Mouse (Mus musculus) embryonic facial prominence, embryonic 12.5 days (tissue): ENCODE results near the gene C87977. TPM values are rescaled to one million over a fixed set of nuclear protein-coding genes. Genes with fewer than 3 reads are reported as not detected.
"Not testable (repeated sequence)": the region's sequence is repeated elsewhere in the genome, so short reads cannot be mapped to it uniquely, and the experiment has no call there.

Experiments
- ATAC-seq: fragments of 200-750 bp; cut with Nextera tagmentation; 2 replicates; pipeline ENCODE4 v1.8.0; 2017; ENCODE audit not compliant: insufficient number of reproducible peaks, insufficient read depth, low FRiP score, low TSS enrichment
- H3K27ac ChIP-seq: fragments of 300-500 bp; sonication (generic); 2 replicates; pipeline ENCODE4 v1.5.1; 2016; ENCODE audit warnings: mild to moderate bottlenecking
- H3K27me3 ChIP-seq: fragments of 300-500 bp; sonication (generic); 2 replicates; pipeline ENCODE4 v1.6.1; 2016; ENCODE audit warnings: mild to moderate bottlenecking, moderate library complexity
- H3K36me3 ChIP-seq: fragments of 300-500 bp; sonication (generic); 2 replicates; pipeline ENCODE4 v1.6.1; 2016; ENCODE audit warnings: mild to moderate bottlenecking
- H3K4me1 ChIP-seq: fragments of 300-500 bp; sonication (generic); 2 replicates; pipeline ENCODE4 v1.6.1; 2016
- H3K4me2 ChIP-seq: fragments of 300-500 bp; sonication (generic); replicated peaks from 2 replicates; pipeline ENCODE4 v1.6.1; 2016; ENCODE audit warnings: mild to moderate bottlenecking, moderate library complexity
- H3K4me3 ChIP-seq: fragments of 300-500 bp; sonication (generic); 2 replicates; pipeline ENCODE4 v1.5.1; 2016; ENCODE audit warnings: mild to moderate bottlenecking
- H3K9ac ChIP-seq: fragments of 300-500 bp; sonication (generic); 2 replicates; pipeline ENCODE4 v1.6.1; 2016; ENCODE audit warnings: mild to moderate bottlenecking, moderate library complexity
- H3K9me3 ChIP-seq: fragments of 300-500 bp; sonication (generic); 2 replicates; pipeline ENCODE4 v1.6.1; 2016; ENCODE audit warnings: mild to moderate bottlenecking, moderate library complexity
- WGBS: fragments of 180-500 bp; shearing (Covaris S2); methylation state at CpG from one replicate; pipeline ENCODE4 v1.1.7; 2016; 5-methylcytosine and 5-hydroxymethylcytosine counted together
- polyA plus RNA-seq: library from polyadenylated mRNA; unstranded; fragments of >200 nt; fragmentation: Nextera tagmentation; extraction: Ambion mirVana; gene quantifications from 2 replicates; pipeline ENCODE4 v1.2.1, GENCODE M21; 2016

Gene C87977
- polyA plus RNA-seq = not detected in 2 replicates

- not testable (repeated sequence) for H3K9ac ChIP-seq, H3K27me3 ChIP-seq, ATAC-seq, H3K36me3 ChIP-seq, H3K4me2 ChIP-seq, H3K4me1 ChIP-seq, H3K4me3 ChIP-seq, H3K9me3 ChIP-seq, H3K27ac ChIP-seq
- 94% methylated on average over 1 of the region's 1 CpGs for WGBS
Observed at GRCm38 (mm10) chr4:144213218-144213617, at the start of gene C87977. Gene C87977, minus strand, starts transcription at chr4:144213318.

- H3K9me3 ChIP-seq, H3K4me3 ChIP-seq, H3K27ac ChIP-seq, ATAC-seq, H3K4me1 ChIP-seq, H3K27me3 ChIP-seq, H3K9ac ChIP-seq, H3K4me2 ChIP-seq, H3K36me3 ChIP-seq: not testable (repeated sequence)
Observed at GRCm38 (mm10) chr4:144254768-144255167, 41.6 kb upstream of the C87977 start.

DNA sequence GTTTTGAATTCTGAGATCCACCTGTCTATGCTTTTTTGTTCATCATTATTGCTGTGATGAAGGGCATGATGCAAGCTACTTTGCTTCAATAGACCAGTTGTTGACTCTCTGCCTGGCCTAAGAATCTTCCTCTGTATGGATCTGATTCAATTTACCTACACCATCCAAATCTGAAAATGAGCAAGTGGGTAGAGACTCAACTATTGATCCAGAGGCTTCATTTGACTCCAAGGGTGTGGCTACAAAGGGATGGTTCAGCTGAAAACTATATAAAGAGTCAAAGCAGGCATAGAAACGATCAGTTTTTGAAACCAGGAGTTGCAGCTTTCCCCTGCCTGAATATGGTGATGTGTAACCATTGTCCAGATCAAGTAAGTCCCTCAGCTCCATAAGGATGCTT lies 22.7 kb downstream of the C87977 start, which contains the start of gene Oog2:
Oog2 (plus strand) TSS at position 301 of the 400 bp plus-strand sequence.
- Histone ChIP-seq H3K27ac (no peak within 1 kb of the TSS), H3K36me3 (no peaks in the 10 kb centered on the region), H3K27me3 (no peaks in the 10 kb centered on the region), H3K4me1 (no peaks in the 10 kb centered on the region), H3K4me3 (no peak within 1 kb of the TSS), H3K9ac (no peak within 1 kb of the TSS), H3K9me3 (peaks cover 6% of the 10 kb centered on the region; the same call in 1 of the 2 replicates), H3K4me2 (no peak within 1 kb of the TSS)
- no peak for ATAC-seq
- 48% methylated on average over 1 of the region's 1 CpGs for WGBS

GRCm38 (mm10) chr4:144162563-144162962 lies 50.6 kb downstream of the C87977 start, which contains the start of gene Oog3:
Gene Oog3, minus strand, starts transcription at chr4:144162663.
- no peaks in the 10 kb centered on the region for H3K27me3 ChIP-seq
- H3K4me2 ChIP-seq = no peak within 1 kb of the TSS
- WGBS = 79% methylated on average over 1 of the region's 1 CpGs
- H3K36me3 ChIP-seq = no peaks in the 10 kb centered on the region
- H3K4me3 ChIP-seq = no peak within 1 kb of the TSS
- ATAC-seq = no peak
- H3K27ac ChIP-seq = no peak within 1 kb of the TSS
- H3K9ac ChIP-seq = no peak within 1 kb of the TSS
- H3K4me1 ChIP-seq = no peaks in the 10 kb centered on the region
- peaks cover 28% of the 10 kb centered on the region for H3K9me3 ChIP-seq

Other genes with a start within 250 kb of the C87977 start
- gene Gm13101, start 246.4 kb downstream of the C87977 start, polyA plus RNA-seq = not detected in 2 replicates
- gene Pramef17, start 218.9 kb downstream of the C87977 start, polyA plus RNA-seq = not detected in 2 replicates
- not detected in 2 replicates for gene Pramel4, start 154.2 kb downstream of the C87977 start, polyA plus RNA-seq
- not detected in 2 replicates for gene Gm13102, start 106.8 kb downstream of the C87977 start, polyA plus RNA-seq
- gene Oog3, start 50.7 kb downstream of the C87977 start, polyA plus RNA-seq = not detected in 2 replicates
- not detected in 2 replicates for gene Oog2, start 22.6 kb downstream of the C87977 start, polyA plus RNA-seq
- not detected in 2 replicates for gene Pramel5, start 67.2 kb upstream of the C87977 start, polyA plus RNA-seq
- gene Gm13128, start 116.9 kb upstream of the C87977 start, polyA plus RNA-seq = not detected in 2 replicates
- not detected in 2 replicates for gene Gm13119, start 144.6 kb upstream of the C87977 start, polyA plus RNA-seq
- not detected in 2 replicates for gene Pramef20, start 164.6 kb upstream of the C87977 start, polyA plus RNA-seq
- gene Pramef12, start 195.1 kb upstream of the C87977 start, polyA plus RNA-seq = 0.14 TPM in 1 of 2 replicates, not detected in the other
- not detected in 2 replicates for gene 1700012P22Rik, start 225.5 kb upstream of the C87977 start, polyA plus RNA-seq
- gene Gm9944, start 240.0 kb upstream of the C87977 start, polyA plus RNA-seq = not detected in 2 replicates